Mouse (Mus musculus): ENCODE data around the gene Ccdc85c.

DNA sequence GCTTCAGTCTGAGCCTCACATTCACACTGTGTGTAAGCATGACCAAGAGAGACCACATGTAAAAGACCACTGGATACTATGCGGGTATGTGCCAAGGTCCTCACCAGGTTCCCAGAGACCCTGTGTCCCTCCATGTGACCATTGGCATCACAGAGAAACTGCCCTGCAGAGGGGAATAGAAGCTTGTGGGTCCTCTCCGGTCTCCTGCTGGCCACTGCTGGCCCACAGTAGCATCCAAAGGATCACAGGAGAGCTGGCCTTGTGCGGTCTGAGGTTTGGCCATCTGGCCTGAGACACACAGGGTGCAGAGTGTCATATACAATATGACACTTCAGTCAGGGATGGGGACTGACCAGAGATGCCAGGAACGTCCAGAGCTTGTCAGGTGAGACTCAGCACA, 34.8 kb upstream of the Ccdc85c start:
- TF ChIP-seq CTCF (IDR thresholded peaks at IDR 0.05; ENCODE audit: control insufficient read depth, insufficient read depth, low read length) (no peak), POLR2A (IDR thresholded peaks at IDR 0.05; ENCODE audit: borderline replicate concordance, control insufficient read depth, low read depth, low read length) (no peak)
